Mouse (Mus musculus) fat pad, adult 2 months (tissue): Measurements from ENCODE around the gene Isoc2a.

Source experiments
- DNase-seq: peaks from one replicate; pipeline ENCODE4 v3.0.0-alpha.2; 2011; ENCODE audit warnings: low read depth, low spot score; ENCODE audit errors: extremely low read depth

Gene Isoc2a

DNA sequence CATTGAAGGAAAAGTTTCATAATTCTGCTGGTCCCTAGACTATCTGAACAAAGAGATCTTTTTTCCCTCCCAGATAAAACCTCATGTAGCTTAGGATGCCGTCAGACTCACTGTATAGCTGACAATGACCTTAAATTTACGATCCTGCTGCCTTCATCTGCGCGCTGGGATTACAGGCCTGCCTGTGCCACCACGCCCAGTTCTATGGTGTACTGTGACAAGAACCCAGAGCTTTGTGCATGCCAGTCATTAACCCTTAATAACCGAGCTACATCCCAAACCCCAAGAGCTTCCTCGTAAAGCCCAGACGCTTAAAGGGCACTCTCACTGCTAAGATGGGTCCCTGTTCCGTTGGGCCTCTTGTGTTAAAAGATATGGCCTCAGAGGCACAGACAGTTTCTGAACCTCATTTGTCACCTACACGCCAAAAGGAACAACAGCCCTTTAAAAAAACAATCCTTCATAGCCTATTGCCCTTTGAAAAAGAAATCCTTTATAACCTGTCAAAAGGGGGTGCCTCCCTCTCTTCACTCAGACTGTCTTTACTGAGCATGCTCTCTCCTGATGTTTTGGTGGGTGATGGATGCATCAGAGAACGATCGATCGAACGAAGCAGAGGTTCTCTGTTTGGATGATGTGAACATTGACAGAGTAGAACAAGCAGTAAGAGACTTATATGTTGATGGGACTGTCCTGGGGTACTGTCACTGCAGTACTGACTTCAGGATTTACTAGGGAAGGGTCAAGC is 38.9 kb downstream of the Isoc2a start:
- no peak for DNase-seq

DNA sequence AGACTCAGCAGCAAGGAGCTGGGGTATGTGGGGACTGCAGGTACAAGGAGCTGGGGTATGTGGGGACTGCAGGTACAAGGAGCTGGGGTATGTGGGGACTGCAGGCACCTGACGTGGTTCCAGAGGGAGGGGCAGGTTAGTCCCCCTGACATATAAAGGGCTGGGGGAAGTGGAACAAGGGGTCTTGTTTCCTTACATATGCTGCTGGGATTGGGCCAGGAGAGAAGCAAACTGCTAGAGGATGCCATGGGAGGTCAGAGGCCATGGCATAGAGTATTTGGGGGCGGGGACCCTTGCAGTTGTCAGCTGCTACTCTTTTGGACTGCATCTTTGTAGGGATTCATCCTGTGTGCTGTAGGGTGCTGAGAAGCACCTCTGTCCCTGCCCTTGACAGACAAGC is 40.5 kb downstream of the Isoc2a start:
- no peak for DNase-seq

DNA sequence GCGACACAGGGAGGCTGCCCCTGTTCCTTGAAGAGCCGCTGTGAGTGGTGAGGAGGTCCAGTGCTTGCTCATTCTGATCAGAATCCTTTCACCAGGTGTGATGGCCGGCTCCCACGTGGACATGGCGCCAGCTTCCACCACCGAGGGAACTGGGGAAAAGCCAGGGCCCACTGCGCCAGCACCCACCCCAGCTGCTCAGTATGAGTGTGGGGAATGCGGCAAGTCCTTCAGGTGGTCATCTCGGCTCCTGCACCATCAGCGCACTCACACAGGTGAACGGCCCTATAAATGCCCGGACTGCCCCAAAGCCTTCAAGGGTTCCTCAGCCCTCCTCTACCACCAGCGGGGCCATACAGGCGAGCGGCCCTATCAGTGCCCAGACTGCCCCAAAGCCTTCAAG is 41.7 kb downstream of the Isoc2a start:
- DNase-seq: no peak

DNA sequence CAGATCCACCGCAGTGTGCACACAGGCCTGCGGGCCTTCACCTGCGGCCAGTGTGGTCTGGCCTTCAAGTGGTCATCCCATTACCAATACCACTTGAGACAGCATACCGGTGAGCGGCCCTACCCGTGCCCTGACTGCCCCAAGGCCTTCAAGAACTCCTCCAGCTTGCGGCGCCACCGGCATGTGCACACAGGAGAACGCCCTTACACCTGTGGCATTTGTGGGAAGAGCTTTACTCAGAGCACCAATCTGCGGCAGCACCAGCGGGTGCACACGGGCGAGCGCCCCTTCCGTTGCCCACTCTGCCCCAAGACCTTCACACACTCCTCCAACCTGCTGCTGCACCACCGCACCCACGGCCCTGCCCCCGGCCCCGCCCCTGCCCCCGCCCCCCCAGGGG is 42.1 kb downstream of the Isoc2a start:
- DNase-seq: no peak

DNA sequence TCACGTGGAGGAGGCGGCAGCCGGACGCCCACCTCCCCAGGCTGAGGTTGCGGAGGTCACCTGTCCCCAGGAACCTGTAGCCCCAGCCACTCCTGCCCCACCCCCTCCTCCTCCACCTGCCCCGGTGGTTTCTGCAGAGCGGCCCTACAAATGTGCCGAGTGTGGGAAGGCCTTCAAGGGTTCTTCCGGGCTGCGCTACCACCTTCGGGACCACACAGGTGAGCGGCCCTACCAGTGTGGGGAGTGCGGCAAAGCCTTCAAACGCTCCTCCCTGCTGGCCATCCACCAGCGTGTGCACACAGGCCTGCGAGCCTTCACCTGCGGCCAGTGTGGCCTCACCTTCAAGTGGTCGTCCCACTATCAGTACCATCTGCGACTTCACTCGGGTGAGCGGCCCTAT is 43.0 kb downstream of the Isoc2a start:
- DNase-seq: no peak

DNA sequence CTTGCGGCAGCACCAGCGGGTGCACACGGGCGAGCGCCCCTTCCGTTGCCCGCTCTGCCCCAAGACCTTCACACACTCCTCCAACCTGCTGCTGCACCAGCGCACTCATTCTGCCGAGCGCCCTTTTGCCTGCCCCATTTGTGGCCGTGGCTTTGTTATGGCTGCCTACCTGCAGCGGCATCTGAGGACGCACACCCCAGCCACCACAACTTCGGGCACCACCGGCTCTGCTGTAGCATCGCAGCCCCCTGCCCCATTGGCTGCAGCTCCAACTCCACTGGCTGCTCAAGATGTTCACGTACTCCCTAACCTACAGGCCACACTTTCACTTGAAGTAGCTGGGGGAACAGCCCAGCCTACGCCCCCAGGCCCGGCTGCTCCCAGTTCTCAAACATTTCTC is 43.5 kb downstream of the Isoc2a start:
- DNase-seq: no peak

DNA sequence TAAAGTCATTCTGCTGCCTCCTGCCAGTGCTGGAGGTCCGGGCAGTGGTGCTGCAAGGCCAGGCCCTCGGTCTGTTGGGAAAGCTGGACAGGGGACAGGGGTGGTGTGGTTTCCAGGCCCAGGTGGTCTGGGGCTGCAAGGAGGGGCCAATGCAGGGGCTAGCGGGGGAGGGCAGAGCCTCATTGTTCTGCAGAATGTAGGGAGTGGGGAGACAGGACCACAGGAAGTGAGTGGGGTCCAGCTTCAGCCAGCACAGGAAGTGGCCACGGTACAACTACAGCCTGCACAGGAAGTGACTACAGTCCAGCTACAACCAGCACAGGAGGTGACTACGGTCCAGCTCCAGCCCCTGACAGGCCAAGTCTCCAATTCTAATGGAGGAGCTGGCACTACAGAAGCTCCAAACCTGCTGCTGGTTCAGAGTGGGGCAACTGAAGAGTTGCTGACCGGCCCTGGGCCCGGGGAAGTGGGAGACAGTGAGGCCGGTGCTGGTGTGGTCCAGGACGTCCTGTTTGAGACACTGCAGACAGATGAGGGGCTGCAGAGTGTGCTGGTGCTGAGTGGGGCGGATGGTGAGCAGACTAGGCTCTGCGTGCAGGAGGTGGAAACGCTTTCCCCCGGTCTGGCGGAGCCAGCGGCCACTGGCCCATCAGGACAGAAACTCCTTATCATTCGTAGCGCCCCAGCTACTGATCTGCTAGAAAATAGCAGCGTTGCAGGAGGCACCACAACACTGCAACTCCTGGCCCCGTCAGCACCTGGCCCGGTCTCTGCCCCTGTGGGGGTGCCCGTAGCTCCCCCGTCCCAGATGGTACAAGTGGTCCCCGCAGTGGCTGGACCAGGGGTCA is 44.2 kb downstream of the Isoc2a start:
- DNase-seq: no peak

DNA sequence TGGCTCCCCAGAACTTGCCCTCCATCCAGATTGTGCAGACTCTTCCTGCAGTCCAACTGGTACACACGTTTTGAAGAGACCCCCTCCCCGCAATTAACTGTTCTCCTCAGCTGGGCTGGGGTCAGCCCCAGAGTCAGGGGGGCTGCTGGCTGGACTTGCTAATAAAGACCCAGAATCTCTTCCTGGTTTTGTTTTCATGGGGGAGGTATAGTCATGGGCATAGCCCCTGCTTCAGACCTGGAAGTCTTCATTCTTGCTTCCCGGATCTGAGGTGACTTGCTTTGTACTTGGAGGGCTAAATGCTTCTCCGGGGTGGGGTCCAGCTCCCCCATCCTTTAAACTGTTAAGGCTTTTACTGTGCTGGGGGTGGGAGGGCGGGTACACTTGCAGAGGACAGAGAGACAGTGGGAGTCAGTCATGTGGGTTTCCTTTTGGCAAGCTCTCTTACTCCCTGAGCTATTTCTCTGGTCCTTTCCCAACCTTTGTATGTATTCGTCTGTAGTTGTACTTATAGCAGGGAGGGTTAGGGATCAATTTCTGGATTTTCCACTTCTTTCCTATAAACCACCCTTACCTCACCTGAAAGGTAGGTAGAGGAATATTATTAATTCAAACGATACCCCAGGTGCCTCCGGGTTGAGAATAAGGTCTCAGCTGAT is 45.0 kb downstream of the Isoc2a start, which contains the start of gene Nat14:
TSS of gene Nat14 (plus strand) at position 205 of the 659 bp plus-strand sequence.
- DNase-seq: no peak

DNA sequence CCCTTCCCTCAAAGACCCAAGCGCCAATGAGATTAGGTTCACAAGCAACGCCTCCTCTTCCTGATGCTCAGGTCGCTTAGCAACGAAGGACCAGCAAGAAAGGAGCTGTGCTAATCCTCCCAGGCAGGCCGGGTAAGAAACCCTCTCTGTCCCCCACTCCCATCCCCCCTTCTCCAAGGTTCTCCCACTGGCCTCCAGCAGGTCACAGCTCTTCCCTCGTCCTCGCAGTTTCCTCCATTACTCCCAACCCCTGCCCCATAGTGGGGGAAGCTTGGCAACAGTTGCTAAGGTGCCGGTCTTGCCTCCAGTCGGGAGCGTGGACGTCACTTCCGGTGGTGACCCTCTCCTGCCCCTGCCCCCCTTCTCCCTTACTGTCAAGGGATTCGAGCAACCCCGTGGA is 45.6 kb downstream of the Isoc2a start:
- no peak for DNase-seq

DNA sequence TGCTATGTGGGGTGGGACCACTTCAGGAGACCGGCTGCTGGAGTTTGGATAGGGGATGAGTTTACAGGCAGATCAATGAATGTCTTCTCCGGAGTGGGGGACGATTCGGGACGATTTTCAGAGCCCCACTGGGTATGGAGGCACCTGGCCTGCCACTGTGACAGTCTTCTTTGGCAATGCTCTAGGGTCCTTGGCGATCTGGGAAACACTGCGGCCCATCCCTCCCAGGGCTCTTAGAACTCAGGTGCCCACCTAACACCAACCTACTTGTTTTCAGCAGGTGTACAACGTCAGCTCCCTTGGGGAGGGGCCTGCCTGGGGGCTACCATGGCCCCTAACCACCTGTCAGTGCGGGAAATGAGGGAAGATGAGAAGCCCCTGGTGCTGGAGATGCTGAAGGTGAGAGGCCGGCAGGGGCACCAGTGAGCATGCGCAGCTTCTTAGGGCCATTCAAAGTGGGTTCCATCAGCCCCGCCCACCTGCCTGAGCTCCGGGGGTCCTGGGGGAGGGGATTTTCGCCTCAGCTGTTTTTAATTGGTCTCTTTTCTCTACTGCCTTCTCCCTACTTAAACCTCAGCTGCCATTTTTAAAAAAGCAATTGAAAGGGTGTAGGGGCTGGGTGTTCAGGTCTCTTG is 46.1 kb downstream of the Isoc2a start:
- DNase-seq: no peak

DNA sequence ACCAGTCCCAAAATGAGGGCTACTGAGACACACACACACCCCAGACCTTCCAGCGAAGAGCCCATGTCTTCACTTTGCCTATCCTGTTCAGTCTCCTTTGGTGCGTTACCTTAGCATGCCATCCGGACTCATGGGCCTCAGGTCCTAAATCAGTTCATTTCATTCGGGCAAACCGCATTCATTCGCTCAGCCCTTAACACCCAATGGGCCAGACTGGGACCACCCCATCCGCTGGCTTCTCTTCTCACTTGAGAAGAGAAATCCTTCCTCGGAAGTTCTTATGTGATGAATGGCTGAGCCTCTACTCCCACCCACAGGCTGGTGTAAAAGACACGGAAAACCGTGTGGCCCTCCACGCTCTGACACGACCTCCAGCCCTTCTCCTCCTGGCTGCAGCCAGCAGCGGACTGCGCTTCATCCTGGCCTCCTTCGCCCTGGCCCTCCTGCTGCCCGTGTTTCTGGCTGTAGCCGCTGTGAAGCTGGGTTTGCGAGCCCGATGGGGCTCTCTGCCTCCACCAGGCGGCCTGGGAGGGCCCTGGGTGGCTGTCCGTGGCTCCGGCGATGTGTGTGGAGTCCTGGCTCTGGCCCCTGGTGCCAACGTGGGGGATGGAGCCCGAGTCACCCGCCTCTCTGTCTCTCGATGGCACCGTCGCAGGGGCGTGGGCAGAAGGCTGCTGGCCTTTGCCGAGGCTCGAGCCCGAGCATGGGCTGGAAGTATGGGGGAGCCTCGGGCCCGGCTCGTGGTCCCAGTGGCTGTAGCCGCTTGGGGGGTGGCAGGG is 46.8 kb downstream of the Isoc2a start:
- DNase-seq: no peak

DNA sequence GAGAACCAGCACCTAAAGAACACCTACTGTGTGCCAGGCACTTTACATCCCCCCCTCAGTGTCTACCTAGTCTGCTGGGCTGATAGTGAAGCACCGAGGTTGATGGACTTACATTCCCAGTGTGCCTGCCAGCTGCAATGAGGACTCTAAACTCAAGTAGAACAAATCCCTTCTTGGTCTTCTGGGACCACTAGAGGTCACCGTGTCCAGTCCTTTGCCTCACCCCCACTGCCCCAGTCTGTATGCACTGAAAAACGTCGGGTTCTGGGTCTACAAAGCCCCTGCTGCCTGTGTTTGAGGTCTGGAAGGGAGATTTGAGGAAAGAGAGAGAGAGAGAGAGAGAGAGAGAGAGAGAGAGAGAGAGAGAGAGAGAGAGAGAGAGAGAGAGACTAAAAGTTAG is 47.5 kb downstream of the Isoc2a start:
- no peak for DNase-seq

DNA sequence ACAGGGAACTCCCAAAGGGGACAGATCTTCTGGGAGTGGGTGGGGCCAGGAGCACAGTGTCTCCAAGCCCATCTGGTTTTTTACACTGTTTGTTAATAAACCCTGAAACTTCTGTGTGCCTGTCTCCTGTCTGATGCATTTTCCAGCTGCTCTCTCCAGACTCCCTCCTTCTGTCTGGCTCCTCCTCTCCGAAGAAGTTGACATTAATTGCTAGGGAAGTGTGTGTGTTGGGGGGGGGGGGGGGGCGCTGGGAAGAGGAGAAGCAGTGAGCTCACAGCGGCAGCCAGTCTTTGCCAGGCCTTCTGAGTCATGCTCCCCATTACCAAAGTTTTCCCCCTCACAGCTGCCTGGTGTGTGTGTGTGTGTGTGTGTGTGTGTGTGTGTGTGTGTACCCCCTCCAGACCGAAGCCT is 47.9 kb downstream of the Isoc2a start:
- DNase-seq: no peak

DNA sequence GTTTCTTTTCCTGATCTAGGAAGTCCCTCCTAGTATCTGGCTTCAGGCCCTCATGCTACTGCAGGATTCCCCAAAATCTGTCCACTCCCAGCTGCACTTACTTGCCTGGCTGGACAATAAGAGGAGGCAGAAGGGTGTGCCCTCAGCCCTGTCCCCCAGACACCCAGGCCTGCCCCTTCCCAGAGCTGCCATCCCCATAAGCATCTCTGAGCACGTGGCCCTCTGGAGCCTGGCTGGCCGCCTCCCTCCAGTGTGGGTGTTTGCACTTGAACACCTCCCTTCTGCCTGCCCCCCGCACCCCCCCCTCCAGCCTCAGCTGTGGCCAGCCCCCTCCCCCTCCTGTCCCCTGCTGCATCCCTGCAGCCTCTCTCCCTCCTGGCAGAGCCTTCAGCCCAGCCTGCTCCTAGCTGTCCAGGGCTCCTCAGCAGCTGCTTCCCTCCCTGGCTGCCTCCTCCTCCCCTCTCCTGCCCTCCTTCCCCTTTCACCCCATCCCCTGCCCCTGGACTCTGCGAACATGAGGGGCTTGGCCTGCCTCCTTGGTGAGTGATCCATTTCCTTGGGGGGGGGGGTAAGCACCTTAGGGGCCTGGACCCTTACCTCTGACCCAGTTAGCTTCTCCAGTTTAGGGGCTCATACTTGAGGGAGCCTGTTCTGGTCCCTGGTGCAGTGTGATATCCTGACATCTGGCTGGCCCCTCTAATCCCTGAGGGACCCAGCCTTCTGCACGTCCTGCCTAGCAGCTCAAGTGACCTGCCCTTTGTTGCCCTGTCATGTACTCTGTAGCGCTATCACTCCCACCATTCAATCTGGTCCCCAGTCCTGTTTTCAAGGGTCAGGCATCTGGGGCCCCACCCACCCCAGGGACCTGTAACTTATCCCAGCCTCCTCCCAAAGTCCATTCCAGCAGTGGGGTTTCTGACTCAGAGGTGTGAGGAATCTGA is 48.8 kb downstream of the Isoc2a start, which contains the start of gene Ssc5d:
TSS of gene Ssc5d (plus strand) at position 345 of the 941 bp plus-strand sequence.
- no peak for DNase-seq

DNA sequence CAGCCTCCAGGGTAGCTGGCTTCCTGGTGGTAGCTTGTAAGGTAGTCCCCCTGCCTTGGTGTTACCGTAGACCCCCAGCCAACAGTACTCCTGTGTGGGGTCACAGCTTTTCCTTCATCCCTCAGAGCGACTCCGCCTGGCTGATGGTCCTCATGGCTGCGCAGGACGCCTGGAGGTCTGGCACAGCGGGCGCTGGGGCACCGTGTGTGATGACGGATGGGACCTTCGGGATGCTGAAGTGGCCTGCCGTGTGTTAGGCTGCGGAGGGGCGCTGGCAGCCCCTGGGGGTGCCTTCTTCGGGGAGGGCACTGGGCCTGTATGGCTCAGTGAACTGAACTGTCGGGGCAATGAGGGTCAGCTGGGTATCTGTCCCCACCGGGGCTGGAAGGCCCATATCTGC is 49.9 kb downstream of the Isoc2a start:
- DNase-seq: no peak

DNA sequence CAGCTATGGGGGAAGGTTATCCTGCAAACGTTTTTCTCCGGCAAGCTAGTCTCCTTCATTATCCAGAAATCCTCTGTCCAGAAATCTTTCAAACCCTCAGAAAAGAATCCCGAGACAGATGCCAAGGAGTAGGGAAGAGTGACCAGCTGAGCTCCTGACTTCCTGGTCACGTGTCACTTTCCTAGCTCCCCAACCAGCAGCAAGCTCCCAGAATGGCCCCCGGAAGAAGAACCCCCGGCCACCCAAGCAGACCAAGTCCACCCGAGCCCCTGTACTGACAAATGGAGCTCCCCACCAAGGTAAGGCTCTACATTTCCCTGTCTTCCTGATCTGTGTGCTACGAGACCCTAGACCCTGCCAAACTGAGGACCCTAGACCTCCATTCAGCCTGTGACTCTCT is 50.8 kb downstream of the Isoc2a start:
- no peak for DNase-seq

DNA sequence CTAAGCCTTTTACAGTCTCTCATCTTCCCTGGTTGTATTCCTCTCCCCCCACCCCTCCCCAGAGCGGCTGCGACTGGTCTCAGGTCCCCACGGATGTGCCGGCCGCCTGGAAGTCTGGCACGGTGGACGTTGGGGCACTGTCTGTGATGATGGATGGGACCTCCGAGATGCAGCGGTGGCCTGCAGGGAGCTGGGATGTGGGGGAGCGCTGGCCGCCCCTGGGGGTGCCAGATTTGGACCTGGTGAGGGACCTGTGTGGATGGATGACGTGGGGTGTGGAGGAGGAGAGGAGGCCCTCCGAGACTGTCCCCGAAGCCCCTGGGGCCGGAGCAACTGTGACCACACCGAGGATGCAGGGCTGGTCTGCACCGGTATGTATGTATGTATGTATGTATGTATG is 51.4 kb downstream of the Isoc2a start:
- no peak for DNase-seq

DNA sequence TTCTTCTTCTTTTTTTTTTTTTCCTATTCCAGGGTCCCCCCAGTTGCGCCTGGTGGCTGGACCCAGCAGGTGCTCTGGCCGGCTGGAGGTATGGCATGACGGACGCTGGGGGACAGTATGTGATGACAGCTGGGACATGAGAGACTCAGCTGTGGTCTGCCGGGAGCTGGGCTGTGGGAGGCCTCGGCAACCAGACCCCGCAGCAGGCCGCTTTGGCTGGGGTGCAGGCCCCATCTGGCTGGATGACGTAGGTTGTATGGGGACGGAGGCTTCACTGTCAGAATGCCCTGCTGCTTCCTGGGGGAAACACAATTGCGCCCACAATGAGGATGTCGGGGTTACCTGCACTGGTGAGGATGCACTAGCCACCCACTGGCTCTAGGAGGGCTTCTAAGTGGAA is 56.1 kb downstream of the Isoc2a start:
- no peak for DNase-seq

DNA sequence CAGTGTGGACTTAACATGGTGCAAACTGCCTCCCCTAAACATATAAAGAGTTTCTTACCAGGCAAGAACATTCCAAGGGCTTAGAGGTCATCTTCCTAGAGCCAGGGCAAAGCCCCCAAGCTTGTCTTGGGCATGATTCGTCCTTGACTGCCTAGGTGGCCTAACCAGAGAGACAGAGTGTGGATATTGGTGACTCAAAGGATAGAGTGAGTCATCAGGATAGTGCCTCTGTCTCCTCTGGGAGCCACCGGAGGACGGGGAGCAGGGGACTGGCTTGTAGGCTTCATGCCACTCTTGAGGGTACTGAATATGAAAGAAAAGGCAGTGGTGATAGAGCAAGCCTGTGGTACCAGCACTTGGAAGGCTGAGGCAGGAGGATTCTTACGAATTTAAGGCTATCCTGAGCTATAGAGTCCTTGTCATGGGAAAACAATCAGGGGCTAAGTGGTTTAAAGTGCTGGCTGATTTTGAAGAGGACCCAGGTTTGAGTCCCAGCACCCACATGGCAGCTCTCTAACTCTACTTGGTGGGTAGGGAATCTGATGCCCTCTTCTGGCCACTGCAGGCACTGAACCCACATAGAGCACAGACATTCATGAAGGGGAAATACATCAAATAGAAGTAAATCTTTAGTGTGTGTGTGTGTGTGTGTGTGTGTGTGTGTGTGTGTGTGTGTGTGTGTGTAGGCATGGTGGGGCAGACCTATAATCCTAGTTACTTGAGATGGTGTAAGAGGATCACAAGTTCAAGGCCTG is 57.4 kb downstream of the Isoc2a start:
- DNase-seq: no peak
